Mouse (Mus musculus) CH12.LX (cell line): ENCODE data around the gene Akr1b8. TPM values are rescaled to one million over a fixed set of nuclear protein-coding genes. Genes with fewer than 3 reads are reported as not detected.

ENCODE experiments used
- DNase-seq: peaks from one replicate; pipeline ENCODE4 v3.0.0-alpha.2; 2013; ENCODE audit errors: extremely low read depth
- H3K27ac ChIP-seq: 2 replicates; pipeline ENCODE4 v1.5.1; 2012; ENCODE audit warnings: low read depth, mild to moderate bottlenecking, control low read depth, moderate library complexity; ENCODE audit not compliant: insufficient read depth
- H3K27me3 ChIP-seq: replicated peaks from 2 replicates; pipeline ENCODE3; 2012; ENCODE audit warnings: inconsistent platforms
- H3K36me3 ChIP-seq, 2 experiments: replicated peaks in 1 of 2; 2 replicates each; pipeline versions ENCODE3 to v1.6.1; 2012; ENCODE audit warnings: inconsistent platforms in 1 of 2, low read length in 1 of 2, mild to moderate bottlenecking in 1 of 2, mixed read lengths in 1 of 2, moderate library complexity in 1 of 2; ENCODE audit not compliant: control insufficient read depth in 1 of 2, insufficient read depth in 1 of 2
- H3K4me1 ChIP-seq, 2 experiments: 2 replicates each; pipeline ENCODE4 v1.6.1; 2012; ENCODE audit warnings: inconsistent platforms in 1 of 2, moderate library complexity in 1 of 2; ENCODE audit not compliant: insufficient read depth in 2 of 2, control insufficient read depth in 1 of 2
- H3K4me2 ChIP-seq: 2 replicates; pipeline ENCODE4 v1.6.1; 2012; ENCODE audit warnings: low read depth, mild to moderate bottlenecking, control low read depth; ENCODE audit not compliant: poor library complexity, insufficient read depth, severe bottlenecking
- H3K4me3 ChIP-seq, 3 experiments: fragments of 150-350 bp in 1 of 3; sonication (generic) in 1 of 3; replicated peaks in 1 of 3; 2 replicates each; pipeline versions ENCODE3 to v1.5.1; 2011 to 2012; ENCODE audit warnings: low read depth in 2 of 3, low read length in 2 of 3, mild to moderate bottlenecking in 2 of 3, moderate library complexity in 2 of 3, control low read depth in 1 of 3, improper control_type of control experiment in 1 of 3, inconsistent platforms in 1 of 3, mixed read lengths in 1 of 3; ENCODE audit not compliant: poor library complexity in 1 of 3
- H3K79me2 ChIP-seq: replicated peaks from 2 replicates; pipeline ENCODE4 v1.6.1; 2012; ENCODE audit warnings: mild to moderate bottlenecking, moderate library complexity; ENCODE audit not compliant: control insufficient read depth, poor library complexity, insufficient read depth, severe bottlenecking; ENCODE audit errors: extremely low read depth
- H3K9ac ChIP-seq: 2 replicates; pipeline ENCODE4 v1.6.1; 2012; ENCODE audit warnings: low read depth, mild to moderate bottlenecking, control low read depth, moderate library complexity; ENCODE audit not compliant: insufficient read depth
- H3K9me3 ChIP-seq: replicated peaks from 2 replicates; pipeline ENCODE3; 2012; ENCODE audit warnings: low read length, inconsistent platforms, mixed read lengths
- CHD2 ChIP-seq: IDR thresholded peaks from 2 replicates; pipeline ENCODE4 v1.6.1; 2011; ENCODE audit warnings: low read length, improper control_type of control experiment
- CTCF ChIP-seq, 2 experiments: IDR thresholded peaks in 1 of 2; conservative IDR thresholded peaks in 1 of 2; 2 replicates each; pipeline ENCODE4 v1.5.1; 2011 to 2012; ENCODE audit warnings: low read depth in 2 of 2, low read length in 2 of 2, improper control_type of control experiment in 1 of 2, inconsistent platforms in 1 of 2, mild to moderate bottlenecking in 1 of 2, moderate library complexity in 1 of 2
- ELF1 ChIP-seq: IDR thresholded peaks from 2 replicates; pipeline ENCODE4 v1.6.1; 2014; ENCODE audit warnings: low read depth, mild to moderate bottlenecking, inconsistent platforms, low read length, improper control_type of control experiment
- GABPA ChIP-seq: IDR thresholded peaks from 2 replicates; pipeline ENCODE4 v1.6.1; 2012; ENCODE audit warnings: low read depth, low read length, improper control_type of control experiment, inconsistent platforms; ENCODE audit not compliant: insufficient replicate concordance
- HCFC1 ChIP-seq: IDR thresholded peaks from 2 replicates; pipeline ENCODE4 v1.6.1; 2012; ENCODE audit warnings: low read depth, mild to moderate bottlenecking, inconsistent platforms, low read length, improper control_type of control experiment
- JUND ChIP-seq: conservative IDR thresholded peaks from 2 replicates; pipeline ENCODE4 v1.6.1; 2011; ENCODE audit warnings: low read depth, low read length, improper control_type of control experiment
- MAFK ChIP-seq: IDR thresholded peaks from 2 replicates; pipeline ENCODE4 v1.6.1; 2011; ENCODE audit warnings: low read length, improper control_type of control experiment; ENCODE audit not compliant: insufficient replicate concordance
- MAX ChIP-seq: IDR thresholded peaks from 2 replicates; pipeline ENCODE4 v1.6.1; 2011; ENCODE audit warnings: low read length, improper control_type of control experiment
- MXI1 ChIP-seq: IDR thresholded peaks from 2 replicates; pipeline ENCODE4 v1.6.1; 2011; ENCODE audit warnings: mild to moderate bottlenecking, low read depth, low read length, improper control_type of control experiment
- NELFE ChIP-seq: IDR thresholded peaks from 2 replicates; pipeline ENCODE4 v1.6.1; 2011; ENCODE audit warnings: low read depth, low read length, improper control_type of control experiment
- RAD21 ChIP-seq: IDR thresholded peaks from 2 replicates; pipeline ENCODE4 v1.6.1; 2011; ENCODE audit warnings: low read depth, mild to moderate bottlenecking, low read length, improper control_type of control experiment, moderate library complexity
- SIN3A ChIP-seq: IDR thresholded peaks from 2 replicates; pipeline ENCODE4 v1.6.1; 2012; ENCODE audit warnings: low read length, improper control_type of control experiment, inconsistent platforms
- SMC3 ChIP-seq: IDR thresholded peaks from 2 replicates; pipeline ENCODE4 v1.6.1; 2011; ENCODE audit warnings: low read depth, low read length, improper control_type of control experiment
- TBP ChIP-seq: conservative IDR thresholded peaks from 2 replicates; pipeline ENCODE4 v1.6.1; 2011; ENCODE audit warnings: low read depth, low read length, improper control_type of control experiment
- TCF12 ChIP-seq: IDR thresholded peaks from 2 replicates; pipeline ENCODE4 v1.6.1; 2014; ENCODE audit warnings: low read depth, mild to moderate bottlenecking, inconsistent platforms, low read length, improper control_type of control experiment
- UBTF ChIP-seq: IDR thresholded peaks from 2 replicates; pipeline ENCODE4 v1.6.1; 2012; ENCODE audit warnings: low read depth, mild to moderate bottlenecking, inconsistent platforms, low read length, improper control_type of control experiment, moderate library complexity
- USF1 ChIP-seq: IDR thresholded peaks from 2 replicates; pipeline ENCODE4 v1.6.1; 2014; ENCODE audit warnings: low read depth, mild to moderate bottlenecking, inconsistent platforms, low read length, improper control_type of control experiment
- USF2 ChIP-seq: conservative IDR thresholded peaks from 2 replicates; pipeline ENCODE4 v1.6.1; 2011; ENCODE audit warnings: low read depth, low read length, improper control_type of control experiment
- ZC3H11A ChIP-seq: IDR thresholded peaks from 2 replicates; pipeline ENCODE4 v1.6.1; 2012; ENCODE audit warnings: low read depth, mild to moderate bottlenecking, inconsistent platforms, low read length, improper control_type of control experiment
- ZMIZ1 ChIP-seq: IDR thresholded peaks from 2 replicates; pipeline ENCODE4 v1.6.1; 2012; ENCODE audit warnings: low read depth, mild to moderate bottlenecking, inconsistent platforms, low read length, improper control_type of control experiment
- ZNF384 ChIP-seq: IDR thresholded peaks from 2 replicates; pipeline ENCODE4 v1.6.1; 2012; ENCODE audit warnings: low read depth, low read length, improper control_type of control experiment, inconsistent platforms
- dilution Hi-C: fragments of 300-500 bp; cut with MboI; formaldehyde crosslinking; loops from 2 replicates; pipeline ENCODE4 v1.14.3; 2020; ENCODE audit warnings: low sequenced_read_pairs; ENCODE audit not compliant: extremely low pct_unique_long_range_greater_than_20kb, extremely low pct_ligation_motif_present
- in situ Hi-C: fragments of 300-500 bp; cut with MboI; formaldehyde crosslinking; loops from 3 replicates; pipeline ENCODE4 v1.14.3; 2019; ENCODE audit warnings: low sequenced_read_pairs, low pct_ligation_motif_present, low pct_unique_long_range_greater_than_20kb, mixed read lengths
- polyA plus RNA-seq: library from polyadenylated mRNA; unstranded; fragments of >175 nt; gene quantifications from 2 replicates; pipeline ENCODE4 v1.2.1, GENCODE M21; 2012; ENCODE audit warnings: low read depth; ENCODE audit not compliant: insufficient read length
- total RNA-seq, 2 experiments: library from RNA; depleted of rRNA; stranded (reverse); fragments of 300-350 nt in 1 of 2; fragments of >200 nt in 1 of 2; gene quantifications; 2 replicates each; pipeline ENCODE4 v1.2.3; 2012 to 2014

The Akr1b8 gene
- total and polyA plus RNA-seq, 3 experiments = 0.21 TPM; not detected in 2

GRCm38 (mm10) chr6:34343426-34343825 is 10.5 kb upstream of the Akr1b8 start:
- no peak for DNase-seq
- H3K4me3 ChIP-seq = no peak overlapping the region
- dilution Hi-C loops = no loop called here
- no peaks in the 10 kb centered on the region for H3K79me2 ChIP-seq
- H3K27ac ChIP-seq = no peak overlapping the region
- no peaks in the 10 kb centered on the region for H3K9me3 ChIP-seq
- in situ Hi-C loops = loop anchor here (10.0 kb wide), 1 partner anchor 49 kb away; no protein-coding TSS in a partner anchor
- TF ChIP-seq JUND (no peak), ZMIZ1 (no peak), HCFC1 (no peak), CHD2 (no peak), RAD21 (no peak), MAFK (no peak), SIN3A (no peak), MAX (no peak), ELF1 (no peak), MXI1 (no peak), SMC3 (no peak), TCF12 (no peak), TBP (no peak), GABPA (no peak), ZNF384 (no peak), USF1 (no peak), CTCF (conservative IDR thresholded peaks at IDR 0.05 in 1 of 2, IDR thresholded peaks at IDR 0.05 in 1 of 2; ENCODE audit: low read depth in 2 of 2, low read length in 2 of 2) (no peak), USF2 (no peak), NELFE (no peak)
- no peak overlapping the region for H3K9ac ChIP-seq
- peaks cover 4 to 35% of the 10 kb centered on the region in 2 experiments; a peak in 3 of 4 replicates for H3K4me1 ChIP-seq
- H3K4me2 ChIP-seq = no peak overlapping the region
- no peaks in the 10 kb centered on the region for H3K27me3 ChIP-seq
- H3K36me3 ChIP-seq = no peaks in the 10 kb centered on the region

GRCm38 (mm10) chr6:34344135-34344850 is 9.6 kb upstream of the Akr1b8 start:
- peak; percentile 16 for DNase-seq
- H3K27me3 ChIP-seq = no peaks in the 10 kb centered on the region
- H3K79me2 ChIP-seq = no peaks in the 10 kb centered on the region
- peak overlapping the region; percentile 25; the same call in 1 of the 2 replicates for H3K9ac ChIP-seq
- H3K27ac ChIP-seq = no peak overlapping the region
- H3K4me2 ChIP-seq = peak overlapping the region; percentile 83
- peak overlapping the region in 1 of 3 experiments; percentile 35 for H3K4me3 ChIP-seq
- no peaks in the 10 kb centered on the region for H3K9me3 ChIP-seq
- dilution Hi-C loops = no loop called here
- in situ Hi-C loops = loop anchor here (10.0 kb wide), 1 partner anchor 49 kb away; no protein-coding TSS in a partner anchor
- TF ChIP-seq ZC3H11A = no peak
- TF ChIP-seq MXI1 = no peak
- TF ChIP-seq USF2 = no peak
- TF ChIP-seq CHD2 = peak; percentile 35; the same call in 1 of the 2 replicates
- no peak for TF ChIP-seq TCF12
- TF ChIP-seq CTCF (conservative IDR thresholded peaks at IDR 0.05 in 1 of 2, IDR thresholded peaks at IDR 0.05 in 1 of 2; ENCODE audit: low read depth in 2 of 2, low read length in 2 of 2) = peak in 1 of 2 experiments; percentile 30; a peak in 1 of 4 replicates
- TF ChIP-seq UBTF = no peak
- H3K4me1 ChIP-seq = peaks cover 4 to 35% of the 10 kb centered on the region in 2 experiments; a peak in 3 of 4 replicates
- H3K36me3 ChIP-seq = no peaks in the 10 kb centered on the region
